Mouse (Mus musculus): Measurements from ENCODE around the gene Slc9a8.

- no peak for TF ChIP-seq CTCF (IDR thresholded peaks at IDR 0.05; ENCODE audit: low read depth, low read length)
- TF ChIP-seq POLR2A (IDR thresholded peaks at IDR 0.05; ENCODE audit: borderline replicate concordance, low read depth, low read length), result no peak
These were observed 42.5 kb upstream of the Slc9a8 start for GRCm38 (mm10) chr2:167378972-167379371.
